Mouse (Mus musculus) erythroblast, embryonic 14.5 days (primary cell): ENCODE measurements around the gene Luzp1.

Source experiments
- GATA1 ChIP-seq: IDR thresholded peaks from 2 replicates; pipeline ENCODE4 v1.6.1; 2012; ENCODE audit warnings: low read length, inconsistent platforms, mixed read lengths
- TAL1 ChIP-seq: IDR thresholded peaks from 3 replicates; pipeline ENCODE4 v1.6.1; 2012; ENCODE audit warnings: low read length, inconsistent platforms, mixed read lengths

- TF ChIP-seq TAL1, result no peak
- no peak for TF ChIP-seq GATA1
Measured at GRCm38 (mm10) chr4:136439106-136439505, 30.5 kb upstream of the Luzp1 start.
